9 mouse cellular contexts compared by ENCODE assay signal in the genomic region with DNA sequence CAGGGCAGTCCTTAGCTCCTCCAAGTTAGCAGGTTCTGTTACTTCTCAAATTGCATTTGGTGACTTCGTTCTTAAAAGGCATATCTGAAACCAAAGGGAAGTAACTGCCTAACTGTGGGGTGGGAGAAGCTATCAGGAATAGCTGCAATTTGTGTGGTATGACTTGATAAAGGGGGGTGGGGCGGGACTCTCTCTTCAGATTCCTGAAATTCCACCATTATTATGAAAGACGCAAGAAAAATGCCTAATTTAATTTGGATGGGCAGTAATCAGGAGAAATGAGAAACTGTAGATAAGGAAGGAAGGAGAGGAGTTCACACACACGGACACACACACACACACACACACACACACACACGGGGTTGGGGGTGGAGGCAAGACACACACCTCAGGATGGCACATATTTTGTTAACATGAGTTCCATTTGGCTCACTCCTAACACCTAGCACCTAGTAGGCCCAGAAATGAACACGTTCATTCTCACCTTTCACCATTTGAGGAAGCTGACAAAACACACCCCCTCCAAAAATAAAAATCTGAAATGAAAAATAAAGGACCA. TPM values are rescaled to one million over a fixed set of nuclear protein-coding genes. Genes with fewer than 3 reads are reported as not detected.
A peak's percentile ranks its signal among the peaks of the same experiment; 100 is the strongest.
DNase-seq lines count a peak whose midpoint lies in the region; ATAC-seq lines count a peak whose summit lies in the region.
"Had no signal": no experiment of that assay in that cellular context is flagged by ENCODE, and none has a peak within 500 bp of the region (broad histone marks: within the 10 kb centered on the region; RNA-seq: fewer than 3 reads in every experiment).

No protein-coding gene starts in this region.

- no peaks in the 10 kb centered on the region for H3K4me1 ChIP-seq in kidney, embryonic 14.5 days (ENCODE audit: control insufficient read depth, insufficient read depth, low read length)
- H3K4me1 ChIP-seq in embryonic facial prominence, embryonic 11.5 days (ENCODE audit: control insufficient read depth, insufficient read depth, low read length) = no peaks in the 10 kb centered on the region
- H3K4me1 ChIP-seq in hindbrain, embryonic 12.5 days = peaks cover 8% of the 10 kb centered on the region
- peaks cover 12% of the 10 kb centered on the region for H3K4me1 ChIP-seq in midbrain, embryonic 13.5 days (replicated peaks)
- H3K4me1 ChIP-seq: megakaryocyte, embryonic 14.5 days had no signal

- H3K27ac ChIP-seq in kidney, embryonic 14.5 days (ENCODE audit: low read depth, low read length) = no peak overlapping the region
- H3K27ac ChIP-seq in embryonic facial prominence, embryonic 11.5 days (replicated peaks; ENCODE audit: low read depth, low read length) = no peak overlapping the region
- H3K27ac ChIP-seq in hindbrain, embryonic 12.5 days = no peak overlapping the region
- no peak overlapping the region for H3K27ac ChIP-seq in midbrain, embryonic 13.5 days

- H3K9ac ChIP-seq in kidney, embryonic 14.5 days (ENCODE audit: low read depth, low read length) = no peak overlapping the region
- no peak overlapping the region for H3K9ac ChIP-seq in embryonic facial prominence, embryonic 11.5 days (replicated peaks; ENCODE audit: low read length)
- H3K9ac ChIP-seq in hindbrain, embryonic 12.5 days = no peak overlapping the region
- H3K9ac ChIP-seq in midbrain, embryonic 13.5 days (replicated peaks) = no peak overlapping the region

- no peaks in the 10 kb centered on the region; the same call in 1 of the 2 replicates for H3K27me3 ChIP-seq in kidney, embryonic 14.5 days (ENCODE audit: control insufficient read depth, insufficient read depth, low read length)
- no peaks in the 10 kb centered on the region for H3K27me3 ChIP-seq in embryonic facial prominence, embryonic 11.5 days (ENCODE audit: control insufficient read depth, insufficient read depth, low read length)
- H3K27me3 ChIP-seq in hindbrain, embryonic 12.5 days = peaks cover 26% of the 10 kb centered on the region
- peaks cover 18% of the 10 kb centered on the region for H3K27me3 ChIP-seq in midbrain, embryonic 13.5 days

- ATAC-seq in kidney, embryonic 14.5 days (ENCODE audit: low FRiP score, low TSS enrichment) = peak; percentile 56; the same call in 1 of the 2 replicates
- ATAC-seq in embryonic facial prominence, embryonic 11.5 days (replicated peaks; ENCODE audit: insufficient number of reproducible peaks, low FRiP score, low TSS enrichment, low read depth) = peak; percentile 63; the same call in 1 of the 2 replicates
- no peak for ATAC-seq in hindbrain, embryonic 12.5 days (ENCODE audit: low FRiP score)
- ATAC-seq in midbrain, embryonic 13.5 days = no peak

- H3K4me2 ChIP-seq in kidney, embryonic 14.5 days (replicated peaks; ENCODE audit: low read depth, low read length) = peak overlapping the region; percentile 90
- peak overlapping the region; percentile 86; the same call in 1 of the 2 replicates for H3K4me2 ChIP-seq in embryonic facial prominence, embryonic 11.5 days (ENCODE audit: low read depth, low read length)
- peak overlapping the region; percentile 76 for H3K4me2 ChIP-seq in hindbrain, embryonic 12.5 days (replicated peaks)
- H3K4me2 ChIP-seq in midbrain, embryonic 13.5 days (replicated peaks) = peak overlapping the region; percentile 89; the same call in 1 of the 2 replicates

- WGBS in kidney, embryonic 14.5 days = 28% methylated on average over 6 of the region's 6 CpGs
- 23% methylated on average over 6 of the region's 6 CpGs for WGBS in embryonic facial prominence, embryonic 11.5 days
- 36% methylated on average over 6 of the region's 6 CpGs for WGBS in hindbrain, embryonic 12.5 days
- 36% methylated on average over 6 of the region's 6 CpGs for WGBS in midbrain, embryonic 13.5 days

- H3K4me3 ChIP-seq in kidney, embryonic 14.5 days (ENCODE audit: low read length) = peak overlapping the region; percentile 58; the same call in 1 of the 2 replicates
- peak overlapping the region; percentile 50; the same call in 1 of the 2 replicates for H3K4me3 ChIP-seq in embryonic facial prominence, embryonic 11.5 days (ENCODE audit: low read depth, low read length)
- H3K4me3 ChIP-seq in hindbrain, embryonic 12.5 days = peak overlapping the region; percentile 42
- H3K4me3 ChIP-seq in midbrain, embryonic 13.5 days (replicated peaks) = peak overlapping the region; percentile 46
- H3K4me3 ChIP-seq: megakaryocyte, embryonic 14.5 days had no signal

- H3K36me3 ChIP-seq in kidney, embryonic 14.5 days (ENCODE audit: control insufficient read depth, insufficient read depth, low read length) = no peaks in the 10 kb centered on the region
- no peaks in the 10 kb centered on the region for H3K36me3 ChIP-seq in embryonic facial prominence, embryonic 11.5 days (replicated peaks; ENCODE audit: control insufficient read depth, insufficient read depth, low read depth, low read length)
- H3K36me3 ChIP-seq in hindbrain, embryonic 12.5 days = no peaks in the 10 kb centered on the region
- no peaks in the 10 kb centered on the region for H3K36me3 ChIP-seq in midbrain, embryonic 13.5 days

- intact Hi-C loops in left cerebral cortex, postnatal 25 days (cut with DNase I) = no loop called here

- H3K9me3 ChIP-seq in kidney, embryonic 14.5 days (ENCODE audit: control insufficient read depth, low read length) = no peaks in the 10 kb centered on the region
- H3K9me3 ChIP-seq in embryonic facial prominence, embryonic 11.5 days (replicated peaks; ENCODE audit: control insufficient read depth, low read length) = no peaks in the 10 kb centered on the region
- no peaks in the 10 kb centered on the region for H3K9me3 ChIP-seq in hindbrain, embryonic 12.5 days (replicated peaks)
- H3K9me3 ChIP-seq in midbrain, embryonic 13.5 days = no peaks in the 10 kb centered on the region
- H3K9me3 ChIP-seq: megakaryocyte, embryonic 14.5 days had no signal

- DNase-seq in kidney, postnatal 10 days = no peak
- no peak for DNase-seq in embryonic facial prominence, embryonic 11.5 days (ENCODE audit: low spot score)
- no peak for DNase-seq in cerebellum, adult 9-10 months
- no peak for DNase-seq in left cerebral cortex, postnatal 25 days (ENCODE audit: low spot score in 2 of 2)
- no peak for DNase-seq in adrenal gland, postnatal 25 days

RNA-seq across cellular contexts. Expression of gene Efemp1, which starts 0.6 kb away (rescaled TPM):
- polyA plus RNA-seq in kidney, embryonic 14.5 days (2014; fragmentation: Nextera tagmentation; extraction: Ambion mirVana) = 11.5 and 12.8 TPM in 2 replicates
- polyA plus RNA-seq in embryonic facial prominence, embryonic 11.5 days (2014; fragmentation: Nextera tagmentation; extraction: Ambion mirVana) = 29.2 and 32.2 TPM in 2 replicates
- 20.2 and 26.3 TPM in 2 replicates for polyA plus RNA-seq in hindbrain, embryonic 12.5 days (2016; fragmentation: Nextera tagmentation; extraction: Ambion mirVana)
- polyA plus RNA-seq in midbrain, embryonic 13.5 days (2015; fragmentation: Nextera tagmentation; extraction: Ambion mirVana) = 2.8 and 2.9 TPM in 2 replicates
- 1 to 10 TPM; 6.5 to 8.1 TPM for total RNA-seq in left cerebral cortex, postnatal 25 days (2021)
- 109 and 122 TPM in 2 replicates for total RNA-seq in adrenal gland, postnatal 25 days (2021)

Comparison
In these comparisons a context has a peak if more than half of its experiments do, and no peak if none do; other contexts are left out.
1. ATAC-seq: peak in kidney, embryonic 14.5 days (single experiment) and embryonic facial prominence, embryonic 11.5 days (single experiment); none in hindbrain, embryonic 12.5 days (single experiment) and midbrain, embryonic 13.5 days (single experiment).
2. Peak in every context shown above with its lines, with median percentiles within 50 percentile points of each other: H3K4me2 ChIP-seq and H3K4me3 ChIP-seq.